Mouse (Mus musculus) stomach, embryonic 15.5 days (tissue): ENCODE measurements at regions not wholly inside any gene's neighbourhood (a gene's known extent, or its start where the extent isn't known, plus 50 kb on each side); places are given as distances from the start of the nearest gene placed in this dataset.
A peak's percentile ranks its signal among the peaks of the same experiment; 100 is the strongest.
"Not testable (repeated sequence)": the region's sequence is repeated elsewhere in the genome, so short reads cannot be mapped to it uniquely, and the experiment has no call there.

ENCODE experiments used
- ATAC-seq: fragments of 200-750 bp; cut with Nextera tagmentation; 2 replicates; pipeline ENCODE4 v1.8.0; 2017; ENCODE audit warnings: low read depth, moderate number of reproducible peaks, moderate TSS enrichment; ENCODE audit not compliant: insufficient read depth, low FRiP score
- H3K27ac ChIP-seq: fragments of 300-500 bp; sonication (generic); 2 replicates; pipeline ENCODE4 v1.5.1; 2015; ENCODE audit warnings: mild to moderate bottlenecking, inconsistent platforms
- H3K27me3 ChIP-seq: fragments of 300-500 bp; sonication (generic); replicated peaks from 2 replicates; pipeline ENCODE4 v1.6.1; 2015; ENCODE audit warnings: inconsistent platforms
- H3K36me3 ChIP-seq: fragments of 300-500 bp; sonication (generic); 2 replicates; pipeline ENCODE4 v1.6.1; 2015; ENCODE audit warnings: inconsistent platforms
- H3K4me1 ChIP-seq: fragments of 300-500 bp; sonication (generic); 2 replicates; pipeline ENCODE4 v1.6.1; 2015; ENCODE audit warnings: inconsistent platforms
- H3K4me2 ChIP-seq: fragments of 300-500 bp; sonication (generic); 2 replicates; pipeline ENCODE4 v1.6.1; 2015; ENCODE audit warnings: mild to moderate bottlenecking, inconsistent platforms
- H3K4me3 ChIP-seq: fragments of 300-500 bp; sonication (generic); replicated peaks from 2 replicates; pipeline ENCODE4 v1.5.1; 2015; ENCODE audit warnings: inconsistent platforms
- H3K9ac ChIP-seq: fragments of 300-500 bp; sonication (generic); 2 replicates; pipeline ENCODE4 v1.6.1; 2015; ENCODE audit warnings: inconsistent platforms
- H3K9me3 ChIP-seq: fragments of 300-500 bp; sonication (generic); 2 replicates; pipeline ENCODE4 v1.6.1; 2016; ENCODE audit warnings: inconsistent platforms
- WGBS: fragments of 180-500 bp; shearing (Covaris S2); methylation state at CpG from one replicate; pipeline ENCODE4 v1.1.7; 2015; 5-methylcytosine and 5-hydroxymethylcytosine counted together

GRCm38 (mm10) chr17:29430401-29430800 lies 60.2 kb upstream of the Pim1 start:
- H3K9ac ChIP-seq: no peak overlapping the region
- no peaks in the 10 kb centered on the region for H3K9me3 ChIP-seq
- no peaks in the 10 kb centered on the region for H3K4me1 ChIP-seq
- H3K27ac ChIP-seq: no peak overlapping the region
- no peaks in the 10 kb centered on the region for H3K36me3 ChIP-seq
- 73% methylated on average over 11 of the region's 11 CpGs for WGBS
- ATAC-seq: no peak
- no peak overlapping the region for H3K4me2 ChIP-seq
- H3K27me3 ChIP-seq: no peaks in the 10 kb centered on the region
- no peak overlapping the region for H3K4me3 ChIP-seq

- WGBS: 96% methylated on average over 6 of the region's 6 CpGs
Measured at GRCm38 (mm10) chr17:29430806-29431205, 59.7 kb upstream of the Pim1 start.

GRCm38 (mm10) chr17:29431553-29432297 lies 58.8 kb upstream of the Pim1 start:
- 62% methylated on average over 8 of the region's 8 CpGs for WGBS
- no peak overlapping the region for H3K4me3 ChIP-seq
- H3K9me3 ChIP-seq: no peaks in the 10 kb centered on the region
- ATAC-seq: no peak
- H3K9ac ChIP-seq: no peak overlapping the region
- no peaks in the 10 kb centered on the region for H3K27me3 ChIP-seq
- peaks cover under 1% of the 10 kb centered on the region; the same call in 1 of the 2 replicates for H3K4me1 ChIP-seq
- H3K36me3 ChIP-seq: no peaks in the 10 kb centered on the region
- no peak overlapping the region for H3K27ac ChIP-seq
- no peak overlapping the region for H3K4me2 ChIP-seq

More at GRCm38 (mm10) chr17:29430806-29431205, 59.7 kb upstream of the Pim1 start:
- Histone ChIP-seq H3K27ac (no peak overlapping the region), H3K4me1 (no peaks in the 10 kb centered on the region), H3K4me2 (no peak overlapping the region), H3K9me3 (no peaks in the 10 kb centered on the region), H3K36me3 (no peaks in the 10 kb centered on the region), H3K9ac (no peak overlapping the region), H3K27me3 (no peaks in the 10 kb centered on the region), H3K4me3 (no peak overlapping the region)
- ATAC-seq: no peak

- ATAC-seq: no peak
- H3K4me2 ChIP-seq: no peak overlapping the region
- H3K9ac ChIP-seq: no peak overlapping the region
- H3K36me3 ChIP-seq: no peaks in the 10 kb centered on the region
- H3K27me3 ChIP-seq: no peaks in the 10 kb centered on the region
- H3K4me1 ChIP-seq: peaks cover 8% of the 10 kb centered on the region
- no peaks in the 10 kb centered on the region for H3K9me3 ChIP-seq
- H3K27ac ChIP-seq: no peak overlapping the region
- WGBS: 90% methylated on average over 8 of the region's 8 CpGs
- H3K4me3 ChIP-seq: no peak overlapping the region
Measured at GRCm38 (mm10) chr17:29432666-29433065, 57.9 kb upstream of the Pim1 start.

- Histone ChIP-seq H3K27ac (no peak overlapping the region), H3K4me2 (no peak overlapping the region), H3K9ac (no peak overlapping the region), H3K9me3 (no peaks in the 10 kb centered on the region), H3K4me3 (no peak overlapping the region), H3K4me1 (peaks cover 13% of the 10 kb centered on the region), H3K27me3 (no peaks in the 10 kb centered on the region), H3K36me3 (no peaks in the 10 kb centered on the region)
- no peak for ATAC-seq
- 65% methylated on average over 8 of the region's 8 CpGs for WGBS
Measured at GRCm38 (mm10) chr17:29433370-29433769, 57.2 kb upstream of the Pim1 start.

- no peak overlapping the region for H3K4me3 ChIP-seq
- no peak overlapping the region for H3K4me2 ChIP-seq
- H3K36me3 ChIP-seq: no peaks in the 10 kb centered on the region
- WGBS: 86% methylated on average over 20 of the region's 20 CpGs
- H3K27me3 ChIP-seq: no peaks in the 10 kb centered on the region
- peaks cover 18% of the 10 kb centered on the region for H3K4me1 ChIP-seq
- H3K9me3 ChIP-seq: no peaks in the 10 kb centered on the region
- H3K9ac ChIP-seq: no peak overlapping the region
- H3K27ac ChIP-seq: no peak overlapping the region
- ATAC-seq: no peak
Measured at GRCm38 (mm10) chr17:29434074-29434944, 56.2 kb upstream of the Pim1 start.

GRCm38 (mm10) chr17:29435345-29436006 lies 55.1 kb upstream of the Pim1 start:
- WGBS: 89% methylated on average over 9 of the region's 9 CpGs

GRCm38 (mm10) chr17:29436484-29436870 lies 54.1 kb upstream of the Pim1 start:
- not testable (repeated sequence) for H3K36me3 ChIP-seq, H3K9ac ChIP-seq, H3K27me3 ChIP-seq, H3K9me3 ChIP-seq, ATAC-seq
- Histone ChIP-seq H3K4me1 (peaks cover 21% of the 10 kb centered on the region), H3K27ac (peak overlapping the region; percentile 77; the same call in 1 of the 2 replicates), H3K4me2 (peak overlapping the region; percentile 71), H3K4me3 (peak overlapping the region; percentile 34; the same call in 1 of the 2 replicates)
- WGBS: 69% methylated on average over 9 of the region's 9 CpGs

More at GRCm38 (mm10) chr17:29435345-29436006, 55.1 kb upstream of the Pim1 start:
- Histone ChIP-seq H3K9ac (no peak overlapping the region), H3K27ac (no peak overlapping the region), H3K4me3 (no peak overlapping the region), H3K4me1 (peaks cover 21% of the 10 kb centered on the region), H3K9me3 (no peaks in the 10 kb centered on the region), H3K36me3 (no peaks in the 10 kb centered on the region), H3K27me3 (no peaks in the 10 kb centered on the region), H3K4me2 (no peak overlapping the region)
- no peak for ATAC-seq

GRCm38 (mm10) chr17:29436871-29437534 lies 53.5 kb upstream of the Pim1 start:
- peak overlapping the region; percentile 71 for H3K4me2 ChIP-seq
- H3K4me3 ChIP-seq: peak overlapping the region; percentile 34
- 3% methylated on average over 36 of the region's 36 CpGs for WGBS
- H3K27me3 ChIP-seq: no peaks in the 10 kb centered on the region
- H3K4me1 ChIP-seq: peaks cover 23% of the 10 kb centered on the region
- H3K27ac ChIP-seq: peak overlapping the region; percentile 77
- peak overlapping the region; percentile 17; the same call in 1 of the 2 replicates for H3K9ac ChIP-seq
- no peaks in the 10 kb centered on the region for H3K36me3 ChIP-seq
- no peaks in the 10 kb centered on the region for H3K9me3 ChIP-seq
- ATAC-seq: peak; percentile 67

- Histone ChIP-seq H3K9ac (no peak overlapping the region), H3K4me1 (peaks cover 26% of the 10 kb centered on the region), H3K4me2 (peak overlapping the region; percentile 71), H3K9me3 (no peaks in the 10 kb centered on the region), H3K27ac (peak overlapping the region; percentile 77), H3K36me3 (no peaks in the 10 kb centered on the region), H3K4me3 (peak overlapping the region; percentile 34), H3K27me3 (no peaks in the 10 kb centered on the region)
- no peak for ATAC-seq
- 24% methylated on average over 16 of the region's 16 CpGs for WGBS
Measured at GRCm38 (mm10) chr17:29437535-29438324, 52.8 kb upstream of the Pim1 start.
